In the genomic region with DNA sequence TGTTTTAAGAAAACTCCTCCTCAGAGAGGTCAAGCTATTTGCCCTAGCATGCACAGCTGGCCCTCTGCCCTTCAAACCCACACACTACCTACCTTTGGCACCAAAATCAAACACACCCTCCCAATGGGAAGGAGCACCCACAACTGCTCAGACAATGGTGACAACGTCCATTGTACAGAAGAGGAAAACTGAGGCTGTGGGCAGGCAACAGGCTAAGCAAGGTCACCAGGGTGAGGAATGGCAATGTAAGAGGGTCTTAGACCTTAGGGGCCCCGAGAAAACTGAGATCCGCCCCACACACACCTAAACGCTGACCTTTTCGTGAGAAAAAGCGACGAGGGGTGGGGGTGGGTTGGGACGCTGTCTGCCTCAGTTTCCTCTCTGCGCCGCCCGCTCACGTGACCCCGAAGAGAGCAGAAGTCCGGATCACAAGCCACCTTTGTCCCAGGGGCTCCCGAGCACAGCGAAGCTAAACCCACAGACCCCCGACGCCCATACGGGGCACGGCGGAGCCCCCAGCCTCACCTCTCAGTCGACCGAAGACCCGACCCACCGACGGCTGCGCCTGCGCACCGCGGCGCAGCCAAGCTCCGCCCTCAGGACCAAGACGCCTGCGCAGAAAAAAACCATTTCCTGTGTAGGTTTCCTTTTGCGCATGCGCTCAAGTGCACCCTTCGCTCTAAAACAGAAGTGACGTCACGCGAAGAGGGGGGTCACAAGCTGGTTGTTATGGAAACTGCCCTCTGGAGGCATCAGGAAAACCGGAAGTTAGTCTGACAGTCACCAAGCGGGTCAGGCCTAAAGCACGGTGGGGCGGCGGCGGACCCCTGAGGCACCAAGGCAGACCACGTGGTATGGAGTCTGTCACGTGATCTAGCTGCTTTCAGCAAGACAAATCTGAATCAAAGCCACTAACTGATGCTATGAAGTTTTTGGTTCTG, we compare ENCODE assay signal across 8 mouse cellular contexts. TPM values are rescaled to one million over a fixed set of nuclear protein-coding genes. Genes with fewer than 3 reads are reported as not detected.
DNase-seq lines count a peak whose midpoint lies in the region; ATAC-seq and TF ChIP-seq lines count a peak whose summit lies in the region.

Sgta (minus strand) TSS at position 579 of the 941 bp plus-strand sequence.

- peak within 1 kb of the TSS; percentile 84 for H3K4me2 ChIP-seq in lung, postnatal 0 days (replicated peaks; ENCODE audit: low read depth, low read length)

- WGBS in hindbrain, embryonic 10.5 days = under 1% methylated on average over 48 of the region's 48 CpGs
- under 1% methylated on average over 48 of the region's 48 CpGs for WGBS in lung, postnatal 0 days

- H3K27ac ChIP-seq in hindbrain, embryonic 10.5 days = peak within 1 kb of the TSS; percentile 87
- peak within 1 kb of the TSS; percentile 32; the same call in 1 of the 2 replicates for H3K27ac ChIP-seq in lung, postnatal 0 days (ENCODE audit: low read length)

- peak within 1 kb of the TSS; percentile 84 for H3K9ac ChIP-seq in lung, postnatal 0 days (replicated peaks; ENCODE audit: low read depth)

- no peaks in the 10 kb centered on the region for H3K9me3 ChIP-seq in hindbrain, embryonic 10.5 days
- no peaks in the 10 kb centered on the region for H3K9me3 ChIP-seq in lung, postnatal 0 days (ENCODE audit: low read length)

- TF ChIP-seq EP300 in lung, postnatal 0 days (IDR thresholded peaks at IDR 0.05) = no peak

- H3K4me1 ChIP-seq in hindbrain, embryonic 10.5 days (replicated peaks) = peaks cover 41% of the 10 kb centered on the region
- H3K4me1 ChIP-seq in lung, postnatal 0 days (ENCODE audit: insufficient read depth, low read depth, low read length) = peaks cover 7% of the 10 kb centered on the region; the same call in 1 of the 2 replicates

- peaks cover 24% of the 10 kb centered on the region for H3K36me3 ChIP-seq in hindbrain, embryonic 10.5 days
- no peaks in the 10 kb centered on the region for H3K36me3 ChIP-seq in lung, postnatal 0 days (ENCODE audit: insufficient read depth, low read length)

- TF ChIP-seq CTCF in lung, postnatal 0 days (IDR thresholded peaks at IDR 0.05) = no peak

- no peaks in the 10 kb centered on the region for H3K27me3 ChIP-seq in hindbrain, embryonic 10.5 days (ENCODE audit: insufficient read depth, poor library complexity, severe bottlenecking)
- H3K27me3 ChIP-seq in lung, postnatal 0 days (replicated peaks; ENCODE audit: insufficient read depth, low read length) = no peaks in the 10 kb centered on the region

- peak; percentile 99 for ATAC-seq in frontal cortex, adult (ENCODE audit: low TSS enrichment)
- peak; percentile 98 for ATAC-seq in lung, postnatal 0 days

- peak within 1 kb of the TSS; percentile 71 for H3K4me3 ChIP-seq in hindbrain, embryonic 10.5 days
- peak within 1 kb of the TSS; percentile 83 for H3K4me3 ChIP-seq in lung, postnatal 0 days (ENCODE audit: low read depth, low read length)

- DNase-seq in MN1 (ENCODE audit: low spot score) = peak; percentile 100
- DNase-seq in cerebellum, adult 9-10 months = peak; percentile 100
- peak; percentile 99 for DNase-seq in hindbrain, embryonic 10.5 days (ENCODE audit: low spot score)
- peak; percentile 100 for DNase-seq in layer of hippocampus, adult 9-11 months
- peak; percentile 100 for DNase-seq in lung, postnatal 0 days (ENCODE audit: low spot score)
- peak; percentile 99 for DNase-seq in ovary, postnatal 14 days (ENCODE audit: low spot score)
- DNase-seq in thymus, postnatal 14 days = peak; percentile 98

RNA-seq across cellular contexts. Expression of gene Sgta, which starts in this region (rescaled TPM):
- 276 and 320 TPM in 2 replicates for polyA plus RNA-seq in hindbrain, embryonic 10.5 days (2016; fragmentation: Nextera tagmentation; extraction: Ambion mirVana)
- polyA plus RNA-seq in lung, postnatal 0 days (2015; fragmentation: Nextera tagmentation; extraction: Ambion mirVana) = 102 and 103 TPM in 2 replicates

Comparison
In these comparisons a context has a peak if more than half of its experiments do, and no peak if none do; other contexts are left out.
1. Peak in every context shown above with its lines: DNase-seq, ATAC-seq, H3K4me3 ChIP-seq and H3K27ac ChIP-seq.